Mouse (Mus musculus) limb, embryonic 12.5 days (tissue): ENCODE results near the gene Dnajc16. TPM values are rescaled to one million over a fixed set of nuclear protein-coding genes. Genes with fewer than 3 reads are reported as not detected.

Experiments used
- ATAC-seq: fragments of 200-750 bp; cut with Nextera tagmentation; 2 replicates; pipeline ENCODE4 v1.8.0; 2017; ENCODE audit warnings: low read depth, moderate TSS enrichment; ENCODE audit not compliant: insufficient number of reproducible peaks, insufficient read depth, low FRiP score, low TSS enrichment
- H3K27ac ChIP-seq: fragments of 300-500 bp; sonication (generic); 2 replicates; pipeline ENCODE4 v1.5.1; 2016; ENCODE audit warnings: mild to moderate bottlenecking, moderate library complexity
- H3K27me3 ChIP-seq: fragments of 300-500 bp; sonication (generic); 2 replicates; pipeline ENCODE4 v1.6.1; 2016; ENCODE audit warnings: mild to moderate bottlenecking, moderate library complexity
- H3K36me3 ChIP-seq: fragments of 300-500 bp; sonication (generic); 2 replicates; pipeline ENCODE4 v1.6.1; 2016; ENCODE audit warnings: mild to moderate bottlenecking, moderate library complexity
- H3K4me1 ChIP-seq: fragments of 300-500 bp; sonication (generic); replicated peaks from 2 replicates; pipeline ENCODE4 v1.6.1; 2016
- H3K4me2 ChIP-seq: fragments of 300-500 bp; sonication (generic); 2 replicates; pipeline ENCODE4 v1.6.1; 2016; ENCODE audit warnings: mild to moderate bottlenecking, moderate library complexity
- H3K4me3 ChIP-seq: fragments of 300-500 bp; sonication (generic); replicated peaks from 2 replicates; pipeline ENCODE4 v1.5.1; 2016; ENCODE audit warnings: mild to moderate bottlenecking
- H3K9ac ChIP-seq: fragments of 300-500 bp; sonication (generic); replicated peaks from 2 replicates; pipeline ENCODE4 v1.6.1; 2016; ENCODE audit warnings: mild to moderate bottlenecking, moderate library complexity
- H3K9me3 ChIP-seq: fragments of 300-500 bp; sonication (generic); 2 replicates; pipeline ENCODE4 v1.6.1; 2016; ENCODE audit warnings: mild to moderate bottlenecking, moderate library complexity
- WGBS: fragments of 180-500 bp; shearing (Covaris S2); methylation state at CpG from one replicate; pipeline ENCODE4 v1.1.7; 2016; 5-methylcytosine and 5-hydroxymethylcytosine counted together
- polyA plus RNA-seq: library from polyadenylated mRNA; unstranded; fragments of >200 nt; fragmentation: Nextera tagmentation; extraction: Ambion mirVana; gene quantifications from 2 replicates; pipeline ENCODE4 v1.2.1, GENCODE M21; 2016

The Dnajc16 gene
- polyA plus RNA-seq, 1 experiment from 2014 or later = 3.4 TPM

DNA sequence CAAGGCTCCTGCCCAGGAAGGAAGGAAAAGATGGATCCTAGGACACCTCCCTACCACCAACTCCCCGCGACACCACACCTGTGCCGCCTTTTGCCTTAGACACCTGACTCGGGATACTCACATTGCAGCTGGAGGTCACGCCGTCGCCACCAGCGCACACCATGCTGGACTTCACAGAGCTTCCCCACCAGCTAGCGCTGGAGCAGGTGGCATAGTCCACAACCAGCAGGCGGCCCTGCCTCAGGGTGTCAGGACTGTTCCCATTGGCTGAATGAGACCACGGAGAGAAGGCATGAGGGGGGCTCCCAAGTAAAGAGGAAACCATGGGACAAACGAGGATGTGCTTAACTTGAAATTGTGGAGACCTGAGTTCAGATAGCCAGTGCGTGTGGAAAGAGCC is 28.1 kb upstream of the Dnajc16 start:
- Histone ChIP-seq H3K36me3 (peaks cover 19% of the 10 kb centered on the region; the same call in 1 of the 2 replicates), H3K4me1 (0 out of 2 replicates have a peak, but pooled peaks cover 4% of the 10 kb centered on the region), H3K4me2 (no peak overlapping the region), H3K9ac (no peak overlapping the region), H3K27ac (no peak overlapping the region), H3K9me3 (no peaks in the 10 kb centered on the region), H3K4me3 (no peak overlapping the region), H3K27me3 (no peaks in the 10 kb centered on the region)
- ATAC-seq = no peak
- WGBS = 87% methylated on average over 13 of the region's 13 CpGs

DNA sequence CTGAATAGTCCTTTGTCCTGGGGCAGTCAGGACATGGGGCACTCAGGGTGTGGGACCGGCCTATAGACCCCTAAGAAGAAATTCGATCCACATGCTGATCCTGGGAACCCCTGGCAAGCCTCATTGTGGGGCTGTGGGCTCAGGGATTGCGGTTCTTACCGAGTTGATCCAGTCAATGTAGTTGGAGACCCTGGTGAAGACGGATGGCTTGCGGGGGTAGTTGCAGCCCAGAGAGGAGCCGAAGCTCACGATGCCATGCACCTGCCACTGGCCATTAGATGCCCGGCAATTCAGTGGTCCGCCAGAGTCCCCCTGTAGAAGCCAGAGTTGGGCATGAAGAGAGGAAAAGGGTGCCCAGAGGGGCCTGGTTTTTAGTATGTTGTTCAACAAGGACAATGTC is 27.0 kb upstream of the Dnajc16 start:
- ATAC-seq = no peak
- Histone ChIP-seq H3K4me3 (no peak overlapping the region), H3K27ac (no peak overlapping the region), H3K36me3 (peaks cover 30% of the 10 kb centered on the region), H3K4me2 (no peak overlapping the region), H3K9ac (no peak overlapping the region), H3K27me3 (no peaks in the 10 kb centered on the region), H3K9me3 (no peaks in the 10 kb centered on the region), H3K4me1 (0 out of 2 replicates have a peak, but pooled peaks cover 4% of the 10 kb centered on the region)
- WGBS = 77% methylated on average over 10 of the region's 10 CpGs

DNA sequence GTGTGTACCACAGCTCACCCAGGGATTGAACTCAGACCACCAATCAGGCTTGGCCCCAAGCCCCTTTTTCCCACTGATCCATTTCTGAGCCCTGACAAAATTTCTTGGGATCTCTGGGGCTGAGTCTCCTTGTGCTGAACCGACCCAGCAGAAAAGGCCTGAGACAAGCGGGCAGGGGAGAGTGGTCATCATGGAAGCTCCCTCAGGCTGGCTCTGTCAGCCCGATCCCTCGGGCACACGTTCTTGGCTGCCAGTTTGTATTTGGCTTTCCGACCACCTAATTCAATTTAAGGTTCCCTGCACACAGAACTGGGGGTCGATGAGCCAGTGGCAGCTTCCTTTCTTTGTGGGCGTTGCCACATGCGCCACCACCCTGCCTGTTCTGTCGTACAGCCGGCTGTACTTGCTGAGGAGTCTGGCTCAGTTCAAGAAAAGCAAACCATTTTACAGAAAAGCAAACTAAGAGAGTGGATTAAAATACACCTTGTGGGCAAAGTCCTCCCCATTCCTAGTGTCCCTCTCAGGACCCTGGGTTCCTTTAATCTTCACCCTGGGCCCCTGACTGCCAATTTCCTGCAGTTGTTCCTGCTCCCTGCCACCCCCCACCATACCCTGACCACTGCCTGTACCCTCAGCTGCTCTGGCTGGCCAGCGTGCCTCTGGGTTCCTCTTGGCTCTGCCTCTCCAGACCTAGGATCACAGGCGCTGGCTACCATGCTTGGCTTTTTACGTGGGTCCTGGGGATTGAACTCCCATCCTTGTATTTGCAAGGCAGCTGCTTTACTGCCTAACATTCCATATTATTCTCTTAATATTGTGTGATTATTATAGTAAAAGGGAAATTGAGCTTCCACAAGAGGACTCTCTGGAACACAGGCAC is 26.3 kb upstream of the Dnajc16 start:
- Histone ChIP-seq H3K36me3 (peaks cover 37% of the 10 kb centered on the region), H3K4me3 (no peak overlapping the region), H3K4me1 (0 out of 2 replicates have a peak, but pooled peaks cover 4% of the 10 kb centered on the region), H3K9me3 (no peaks in the 10 kb centered on the region), H3K9ac (no peak overlapping the region), H3K27me3 (no peaks in the 10 kb centered on the region), H3K4me2 (no peak overlapping the region), H3K27ac (no peak overlapping the region)
- no peak for ATAC-seq
- 73% methylated on average over 14 of the region's 14 CpGs for WGBS

DNA sequence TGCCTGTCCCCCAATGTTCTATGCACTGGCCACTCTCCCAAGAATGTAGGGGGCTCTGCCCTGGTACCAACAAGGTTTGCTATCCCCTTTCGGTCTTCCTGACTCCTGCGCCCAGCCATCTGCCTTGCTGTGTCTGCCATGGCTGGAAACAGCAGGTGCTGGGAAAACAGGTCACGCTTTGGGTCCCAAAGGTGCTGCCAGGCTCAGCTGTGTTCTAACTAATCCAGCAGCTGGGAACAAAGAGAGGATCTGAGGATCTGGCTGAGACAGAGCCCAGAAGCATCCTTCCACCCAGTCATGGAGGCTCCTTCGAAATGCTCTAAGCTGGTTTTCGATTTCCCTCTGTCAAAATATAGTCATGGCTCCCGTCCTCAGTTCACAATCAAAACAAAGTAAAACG is 25.5 kb upstream of the Dnajc16 start:
- no peak overlapping the region for H3K27ac ChIP-seq
- no peaks in the 10 kb centered on the region for H3K9me3 ChIP-seq
- no peak overlapping the region for H3K4me3 ChIP-seq
- ATAC-seq = no peak
- H3K9ac ChIP-seq = no peak overlapping the region
- peaks cover 45% of the 10 kb centered on the region for H3K36me3 ChIP-seq
- WGBS = 88% methylated on average over 7 of the region's 7 CpGs
- H3K4me2 ChIP-seq = no peak overlapping the region
- 0 out of 2 replicates have a peak, but pooled peaks cover 4% of the 10 kb centered on the region for H3K4me1 ChIP-seq
- no peaks in the 10 kb centered on the region for H3K27me3 ChIP-seq

DNA sequence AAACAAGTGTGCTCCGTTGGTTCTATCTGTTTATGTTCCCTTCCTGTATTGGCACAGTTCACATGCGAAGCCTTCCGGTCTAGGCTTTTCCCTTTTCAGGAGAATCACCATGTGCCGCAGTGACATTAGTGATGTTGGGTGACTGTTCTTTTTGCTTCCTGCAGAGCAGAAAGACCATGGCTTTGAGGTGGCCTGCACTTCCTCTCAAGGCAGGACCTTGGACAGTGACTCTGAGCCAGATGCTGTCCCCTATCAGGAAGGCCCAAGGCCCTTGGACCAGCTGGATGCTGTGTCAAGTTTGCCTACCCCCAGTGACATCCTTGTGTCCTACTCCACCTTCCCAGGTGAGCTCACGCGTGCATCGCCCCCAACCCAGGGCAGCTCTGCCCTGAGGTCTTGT is 20.6 kb upstream of the Dnajc16 start:
- whole genome bisulfite sequencing = 97% methylated on average over 7 of the region's 7 CpGs
- Histone ChIP-seq H3K4me3 (no peak overlapping the region), H3K27ac (no peak overlapping the region), H3K27me3 (no peaks in the 10 kb centered on the region), H3K9ac (no peak overlapping the region), H3K9me3 (no peaks in the 10 kb centered on the region), H3K4me2 (no peak overlapping the region), H3K4me1 (no peaks in the 10 kb centered on the region), H3K36me3 (peaks cover 93% of the 10 kb centered on the region)
- no peak for ATAC-seq

DNA sequence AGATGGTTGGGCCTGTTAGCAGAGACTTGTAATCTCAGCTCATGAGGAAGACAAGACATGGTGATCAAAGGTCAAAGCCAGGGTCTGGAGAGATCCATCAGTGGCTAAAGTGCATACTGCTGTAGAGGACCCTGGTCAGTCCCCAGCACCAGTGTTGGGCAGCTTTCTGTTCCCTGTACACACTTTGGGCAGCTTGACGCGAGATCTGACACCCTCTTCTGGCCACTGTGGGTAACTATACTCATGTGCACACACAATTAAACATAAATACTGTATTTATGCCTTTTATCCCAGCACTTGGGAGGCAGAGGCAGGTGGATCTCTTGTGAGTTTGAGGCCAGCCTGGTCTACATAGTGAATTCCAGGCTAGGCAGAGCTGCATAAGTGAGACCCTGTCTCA is 20.2 kb upstream of the Dnajc16 start:
- no peak overlapping the region for H3K4me3 ChIP-seq
- H3K9me3 ChIP-seq = no peaks in the 10 kb centered on the region
- WGBS = 93% methylated on average over 2 of the region's 2 CpGs
- no peak overlapping the region for H3K4me2 ChIP-seq
- H3K27ac ChIP-seq = no peak overlapping the region
- peaks cover 94% of the 10 kb centered on the region for H3K36me3 ChIP-seq
- no peaks in the 10 kb centered on the region for H3K27me3 ChIP-seq
- H3K9ac ChIP-seq = no peak overlapping the region
- no peaks in the 10 kb centered on the region for H3K4me1 ChIP-seq
- ATAC-seq = no peak

DNA sequence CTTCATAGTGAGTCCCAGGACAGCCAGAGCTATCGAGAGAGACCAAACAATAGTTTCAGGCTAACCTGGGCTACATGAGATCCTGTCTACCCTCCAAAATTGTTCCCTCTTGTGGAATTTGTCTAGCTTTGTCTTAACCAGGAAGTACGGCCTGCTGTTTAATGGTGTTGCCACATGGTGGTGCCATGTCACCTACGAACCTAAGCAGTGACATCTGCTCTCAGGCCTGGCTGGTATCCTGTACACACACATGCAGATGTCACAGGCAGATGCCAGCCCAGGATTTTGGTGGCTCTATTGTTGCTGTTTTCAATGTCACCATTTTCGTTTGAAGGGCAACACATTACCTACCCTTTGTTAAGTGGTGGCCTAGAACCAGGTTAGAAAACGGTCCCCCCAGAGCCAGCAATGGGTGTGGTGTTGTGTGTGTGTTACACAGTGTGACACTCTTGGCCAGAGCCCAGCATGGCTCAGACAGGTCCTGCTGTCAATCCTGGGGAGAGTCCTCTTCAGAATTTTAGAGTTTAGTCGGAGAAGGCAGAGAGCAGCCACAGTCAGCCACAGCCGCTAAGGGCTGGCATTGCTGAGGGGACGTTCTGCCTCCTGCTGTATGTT is 19.2 kb upstream of the Dnajc16 start:
- WGBS = 79% methylated on average over 8 of the region's 8 CpGs
- H3K36me3 ChIP-seq = peaks cover 96% of the 10 kb centered on the region

DNA sequence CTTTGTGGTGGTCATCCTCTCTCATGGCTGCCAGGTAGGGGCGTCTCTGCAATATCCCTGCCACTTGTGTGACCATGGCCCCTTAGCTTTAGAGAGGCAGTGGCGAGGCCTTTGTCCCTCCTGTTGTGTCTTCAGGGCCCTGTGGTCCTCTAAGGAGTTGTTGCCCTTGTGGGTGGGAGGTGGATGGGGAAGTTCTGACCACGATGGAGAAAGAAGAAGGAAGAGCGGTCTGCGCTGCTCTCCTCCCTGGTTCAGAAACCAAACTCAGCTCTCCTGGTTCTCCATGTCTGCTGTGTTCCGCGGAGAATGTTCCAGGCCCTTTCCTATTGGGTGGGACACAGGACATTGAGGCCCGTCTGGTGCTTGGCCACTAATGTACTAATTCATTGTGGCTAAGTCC is 15.2 kb upstream of the Dnajc16 start:
- Histone ChIP-seq H3K4me2 (no peak overlapping the region), H3K27ac (no peak overlapping the region), H3K27me3 (no peaks in the 10 kb centered on the region), H3K9ac (no peak overlapping the region), H3K9me3 (no peaks in the 10 kb centered on the region), H3K36me3 (peaks cover 81% of the 10 kb centered on the region), H3K4me1 (no peaks in the 10 kb centered on the region), H3K4me3 (no peak overlapping the region)
- ATAC-seq = no peak
- 91% methylated on average over 8 of the region's 8 CpGs for WGBS

More for the DNA sequence above, 19.2 kb upstream of the Dnajc16 start:
- Histone ChIP-seq H3K4me1 (no peaks in the 10 kb centered on the region), H3K4me2 (no peak overlapping the region), H3K27ac (no peak overlapping the region), H3K9ac (no peak overlapping the region), H3K27me3 (no peaks in the 10 kb centered on the region), H3K9me3 (no peaks in the 10 kb centered on the region), H3K4me3 (no peak overlapping the region)
- ATAC-seq = no peak

DNA sequence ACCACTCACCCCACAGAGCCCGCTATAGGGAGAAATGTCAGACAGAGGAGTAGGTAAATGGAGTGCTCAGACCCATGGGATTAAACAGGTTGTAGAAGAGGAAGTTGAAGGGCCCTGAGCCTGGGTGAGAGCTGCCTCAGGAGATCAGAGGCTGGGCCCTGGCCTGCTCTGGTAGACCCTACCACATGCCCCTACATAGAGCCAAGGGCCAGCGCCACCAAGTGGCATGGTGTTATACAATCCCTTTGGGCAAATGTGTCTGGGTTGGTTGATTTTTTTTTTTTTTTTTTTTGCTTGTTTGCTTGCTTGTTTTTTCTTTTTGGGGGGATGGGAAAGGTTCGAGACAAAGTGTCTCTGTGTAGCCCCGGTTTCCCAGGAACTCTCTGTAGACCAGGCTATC is 13.4 kb upstream of the Dnajc16 start:
- H3K9ac ChIP-seq = no peak overlapping the region
- H3K27ac ChIP-seq = no peak overlapping the region
- H3K4me3 ChIP-seq = no peak overlapping the region
- no peaks in the 10 kb centered on the region for H3K9me3 ChIP-seq
- no peaks in the 10 kb centered on the region for H3K4me1 ChIP-seq
- H3K27me3 ChIP-seq = no peaks in the 10 kb centered on the region
- H3K36me3 ChIP-seq = peaks cover 64% of the 10 kb centered on the region
- WGBS = 90% methylated on average over 4 of the region's 4 CpGs
- H3K4me2 ChIP-seq = no peak overlapping the region
- no peak for ATAC-seq

DNA sequence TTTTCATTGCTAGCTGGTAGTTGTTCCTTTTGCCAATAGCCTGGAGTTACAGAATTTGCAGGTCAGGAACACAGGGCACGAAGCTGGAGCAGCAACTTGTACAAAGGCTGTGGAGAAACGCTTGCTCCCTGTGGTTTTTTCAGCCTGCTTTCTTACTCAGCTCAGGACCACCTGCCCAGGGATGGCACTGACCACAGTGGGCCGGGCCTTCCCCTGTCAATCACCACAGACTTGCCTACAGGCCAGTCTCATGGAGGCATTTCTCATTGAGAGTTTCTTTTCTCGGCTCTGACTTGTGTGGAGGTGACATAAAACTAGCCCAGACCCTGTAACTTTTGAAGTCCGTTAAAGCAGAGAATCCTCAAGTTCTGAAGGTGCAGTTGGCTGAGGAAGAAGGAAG is 6.8 kb upstream of the Dnajc16 start:
- H3K4me1 ChIP-seq = peaks cover 5% of the 10 kb centered on the region; the same call in 1 of the 2 replicates
- H3K4me3 ChIP-seq = no peak overlapping the region
- no peak overlapping the region for H3K4me2 ChIP-seq
- no peaks in the 10 kb centered on the region for H3K27me3 ChIP-seq
- no peak overlapping the region for H3K9ac ChIP-seq
- no peak overlapping the region for H3K27ac ChIP-seq
- H3K9me3 ChIP-seq = no peaks in the 10 kb centered on the region
- no peak for ATAC-seq
- H3K36me3 ChIP-seq = peaks cover 22% of the 10 kb centered on the region
- WGBS = 91% methylated on average over 5 of the region's 5 CpGs

DNA sequence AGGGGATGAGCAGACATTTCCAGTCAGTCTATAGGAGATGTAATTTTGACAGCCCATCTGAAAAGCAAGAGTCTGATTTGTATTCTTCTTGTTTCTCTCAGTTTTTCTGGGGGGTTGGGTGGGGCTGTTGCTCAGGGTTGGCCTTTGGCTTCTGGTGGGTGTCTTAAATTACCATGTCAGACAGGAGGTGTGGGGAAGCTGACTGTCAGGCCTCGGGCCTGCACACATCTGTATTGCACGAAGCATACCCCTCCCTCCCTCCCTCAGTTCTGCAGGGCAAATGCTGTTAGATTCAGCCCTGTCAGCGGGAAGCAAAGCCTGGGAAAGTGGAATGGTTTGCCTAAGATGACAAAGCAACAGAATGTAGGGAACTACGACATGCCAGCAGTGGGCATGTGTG is 6.2 kb upstream of the Dnajc16 start:
- ATAC-seq = no peak
- Histone ChIP-seq H3K36me3 (peaks cover 22% of the 10 kb centered on the region), H3K4me3 (no peak overlapping the region), H3K27ac (no peak overlapping the region), H3K27me3 (no peaks in the 10 kb centered on the region), H3K9me3 (no peaks in the 10 kb centered on the region), H3K4me1 (peaks cover 5% of the 10 kb centered on the region; the same call in 1 of the 2 replicates), H3K9ac (no peak overlapping the region), H3K4me2 (no peak overlapping the region)
- WGBS = 76% methylated on average over 4 of the region's 4 CpGs
